ENCODE assay signal across 25 mouse cellular contexts in genomic region chr5:23902221-23902620, GRCm38 (mm10).
"Had no signal": no experiment of that assay in that cellular context is flagged by ENCODE, and none has a peak within 500 bp of the region (broad histone marks: within the 10 kb centered on the region; RNA-seq: fewer than 3 reads in every experiment).

No protein-coding gene starts in this region.

- H3K27ac ChIP-seq: embryonic facial prominence, embryonic 10.5 days; embryonic facial prominence, embryonic 12.5 days; embryonic facial prominence, embryonic 13.5 days; embryonic facial prominence, embryonic 15.5 days; forebrain, embryonic 10.5 days; forebrain, embryonic 12.5 days; forebrain, embryonic 13.5 days; forebrain, embryonic 15.5 days; gastrocnemius, adult 2 months; heart, adult 2 months; heart, embryonic 10.5 days had no signal

- H3K9me3 ChIP-seq: embryonic facial prominence, embryonic 10.5 days; embryonic facial prominence, embryonic 12.5 days; embryonic facial prominence, embryonic 13.5 days; embryonic facial prominence, embryonic 15.5 days; forebrain, embryonic 10.5 days; forebrain, embryonic 12.5 days; forebrain, embryonic 13.5 days; forebrain, embryonic 15.5 days; heart, embryonic 10.5 days had no signal

- DNase-seq: cerebellum, adult 9-11 months; cerebellum, postnatal 10 days; cerebellum, postnatal 14 days; cerebellum, postnatal 25 days; cerebellum, postnatal 36 days; embryo, embryonic 11 days; forebrain, postnatal 0 days; gastrocnemius, adult 2 months; gastrocnemius, postnatal 10 days; gastrocnemius, postnatal 14 days; gastrocnemius, postnatal 25 days; gastrocnemius, postnatal 36 days; heart, adult 11 months; heart, adult 18-20 months; heart, adult 2 months had no signal

- H3K4me3 ChIP-seq: embryonic facial prominence, embryonic 10.5 days; embryonic facial prominence, embryonic 12.5 days; embryonic facial prominence, embryonic 13.5 days; embryonic facial prominence, embryonic 15.5 days; erythroblast, embryonic 14.5 days; forebrain, embryonic 10.5 days; forebrain, embryonic 12.5 days; forebrain, embryonic 13.5 days; forebrain, embryonic 15.5 days; gastrocnemius, adult 2 months; heart, adult 2 months; heart, embryonic 10.5 days had no signal

- H3K9ac ChIP-seq: embryonic facial prominence, embryonic 12.5 days; embryonic facial prominence, embryonic 13.5 days; embryonic facial prominence, embryonic 15.5 days; forebrain, embryonic 12.5 days; forebrain, embryonic 13.5 days; forebrain, embryonic 15.5 days; forebrain, postnatal 0 days had no signal

- H3K36me3 ChIP-seq: embryonic facial prominence, embryonic 10.5 days; embryonic facial prominence, embryonic 12.5 days; embryonic facial prominence, embryonic 13.5 days; embryonic facial prominence, embryonic 15.5 days; forebrain, embryonic 10.5 days; forebrain, embryonic 12.5 days; forebrain, embryonic 15.5 days; heart, embryonic 10.5 days had no signal

- H3K27me3 ChIP-seq: embryonic facial prominence, embryonic 12.5 days; embryonic facial prominence, embryonic 13.5 days; embryonic facial prominence, embryonic 15.5 days; forebrain, embryonic 12.5 days; forebrain, embryonic 13.5 days; forebrain, embryonic 15.5 days had no signal

- H3K4me1 ChIP-seq: embryonic facial prominence, embryonic 12.5 days; embryonic facial prominence, embryonic 15.5 days; forebrain, embryonic 10.5 days; forebrain, embryonic 12.5 days; forebrain, embryonic 13.5 days; forebrain, embryonic 15.5 days; heart, embryonic 10.5 days had no signal
